Mouse (Mus musculus): ENCODE results near the gene Sh2d4b.

The Sh2d4b gene

GRCm38 (mm10) chr14:40830505-40830904, 62.6 kb downstream of the Sh2d4b start:
- no peak for DNase-seq (ENCODE audit: low spot score)

DNA sequence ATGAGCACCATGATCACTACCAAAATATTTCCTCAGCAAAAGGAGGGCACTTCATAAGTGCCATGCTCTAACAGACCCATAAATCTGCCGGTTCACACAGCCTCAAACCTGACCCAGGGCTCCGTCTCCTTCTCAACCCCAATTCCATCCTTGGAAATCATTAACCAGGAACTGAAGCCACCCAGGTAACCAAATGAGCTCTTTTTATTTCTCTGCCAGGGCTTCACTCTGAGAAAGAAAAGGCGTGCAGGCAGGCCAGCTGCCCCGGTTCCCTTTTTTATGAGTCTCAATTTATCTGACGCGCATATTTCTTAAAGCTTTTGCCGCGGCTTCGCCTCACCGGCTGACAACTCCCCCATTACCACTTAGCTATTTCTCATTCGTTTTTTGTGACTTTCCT, 63.0 kb downstream of the Sh2d4b start:
- DNase-seq (ENCODE audit: low spot score): no peak

DNA sequence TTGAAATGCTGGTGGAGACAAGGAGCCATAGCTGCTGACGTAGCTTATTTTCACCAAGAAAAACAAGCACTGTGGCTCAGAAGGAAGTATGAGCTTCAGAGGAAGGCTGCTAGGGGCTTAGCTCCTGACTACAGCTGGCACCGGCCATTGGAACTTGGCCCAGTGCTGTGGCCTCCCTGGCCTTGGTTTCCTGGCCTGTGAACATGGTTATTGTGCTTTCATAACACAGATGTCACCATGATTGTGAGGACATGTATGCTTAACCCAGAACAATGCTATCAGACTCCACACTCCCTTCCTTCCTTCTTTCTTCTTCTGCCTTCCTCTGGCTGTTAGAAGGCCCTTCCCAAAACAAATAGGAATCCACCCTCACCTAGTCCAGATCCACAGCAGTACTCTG, 75.0 kb downstream of the Sh2d4b start:
- no peak for DNase-seq (ENCODE audit: low spot score)

DNA sequence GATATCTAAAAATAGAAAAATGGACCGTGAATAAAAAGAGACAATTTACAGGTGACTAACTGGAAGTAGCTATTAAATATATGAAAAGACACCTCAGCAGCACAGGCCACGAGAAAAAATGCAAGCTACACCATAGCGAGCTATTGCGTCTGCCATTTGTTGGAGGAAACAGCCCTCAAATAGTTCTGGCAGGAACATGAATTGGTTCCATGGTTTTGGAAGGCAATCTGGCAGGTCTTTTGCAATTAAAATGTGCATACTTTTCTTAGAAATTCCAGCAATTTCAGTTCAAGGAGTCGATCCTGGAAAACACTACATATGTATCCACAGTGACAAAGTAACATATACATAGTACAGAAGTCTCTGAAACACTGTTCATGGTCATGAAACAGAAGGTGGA, 76.4 kb downstream of the Sh2d4b start:
- no peak for DNase-seq (ENCODE audit: low spot score)

GRCm38 (mm10) chr14:40791606-40792005, 101.5 kb downstream of the Sh2d4b start:
- peak; percentile 80 for DNase-seq (ENCODE audit: low spot score)

DNA sequence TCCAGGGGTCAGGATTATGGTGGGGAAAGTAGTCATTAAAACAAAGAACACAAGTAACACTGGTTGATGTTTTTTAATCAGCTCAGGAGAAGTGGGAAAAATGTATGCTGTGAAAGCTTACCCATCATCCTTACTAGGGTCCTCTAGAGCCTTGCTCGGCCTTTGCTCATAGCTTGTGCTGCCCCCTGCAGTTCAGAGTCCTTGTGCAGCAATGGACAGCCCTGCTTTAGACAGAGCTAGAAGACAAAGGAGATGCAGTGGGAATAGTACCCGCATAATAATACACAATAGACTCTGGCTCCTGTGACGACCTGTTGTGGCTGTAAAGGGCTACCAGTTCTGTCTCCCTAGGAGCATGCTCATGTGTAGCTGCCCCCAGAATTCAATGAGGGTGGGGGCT, 104.0 kb downstream of the Sh2d4b start:
- DNase-seq (ENCODE audit: low spot score): peak; percentile 75

- DNase-seq (ENCODE audit: low spot score): peak; percentile 26
These were observed 123.7 kb downstream of the Sh2d4b start for GRCm38 (mm10) chr14:40769097-40770090.
